Mouse (Mus musculus) testis, postnatal 10 days (tissue): ENCODE measurements around the gene Mlh3.

Source experiments
- DNase-seq: peaks from one replicate; pipeline ENCODE4 v3.0.0; 2021; ENCODE audit warnings: low spot score

The Mlh3 gene

DNA sequence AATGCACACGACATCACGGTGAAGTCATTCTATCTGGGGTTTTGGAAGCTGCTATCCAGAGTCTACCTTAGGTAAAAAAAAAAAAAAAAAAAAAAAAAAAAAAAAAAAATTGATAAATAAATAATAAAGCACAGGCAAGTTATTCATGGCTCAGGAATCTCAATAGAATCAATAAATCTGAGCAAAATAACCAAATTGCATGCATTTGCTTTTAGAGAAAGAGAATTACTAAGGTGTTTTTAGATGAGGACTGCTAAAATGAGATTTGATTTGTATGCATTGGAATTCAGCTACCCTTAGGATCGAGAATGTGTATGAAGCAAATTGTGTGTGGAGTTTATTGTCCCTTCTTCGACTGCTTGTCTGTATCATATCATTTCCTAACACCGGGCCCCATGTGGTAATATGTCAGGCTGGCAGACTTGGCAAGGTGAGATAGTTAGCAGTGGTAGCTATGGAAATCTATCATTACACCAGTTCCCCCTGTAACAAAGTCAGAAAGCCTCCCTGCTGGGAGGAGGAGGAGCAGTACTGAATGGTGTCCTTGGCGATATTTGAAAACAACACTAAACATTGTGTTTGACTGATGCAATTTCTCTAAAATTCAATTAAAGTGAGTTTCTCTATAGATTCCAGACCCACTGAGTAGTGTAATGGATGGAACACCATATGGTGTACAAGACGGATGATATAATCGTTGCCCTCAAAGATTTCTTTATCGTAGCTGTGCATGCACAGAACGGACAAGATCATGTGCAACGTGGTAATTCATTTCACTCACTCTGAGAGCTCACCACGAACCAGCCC, 10.6 kb upstream of the Mlh3 start:
- no peak for DNase-seq

GRCm38 (mm10) chr12:85280105-85280844, 9.9 kb upstream of the Mlh3 start:
- DNase-seq, result peak; percentile 97

DNA sequence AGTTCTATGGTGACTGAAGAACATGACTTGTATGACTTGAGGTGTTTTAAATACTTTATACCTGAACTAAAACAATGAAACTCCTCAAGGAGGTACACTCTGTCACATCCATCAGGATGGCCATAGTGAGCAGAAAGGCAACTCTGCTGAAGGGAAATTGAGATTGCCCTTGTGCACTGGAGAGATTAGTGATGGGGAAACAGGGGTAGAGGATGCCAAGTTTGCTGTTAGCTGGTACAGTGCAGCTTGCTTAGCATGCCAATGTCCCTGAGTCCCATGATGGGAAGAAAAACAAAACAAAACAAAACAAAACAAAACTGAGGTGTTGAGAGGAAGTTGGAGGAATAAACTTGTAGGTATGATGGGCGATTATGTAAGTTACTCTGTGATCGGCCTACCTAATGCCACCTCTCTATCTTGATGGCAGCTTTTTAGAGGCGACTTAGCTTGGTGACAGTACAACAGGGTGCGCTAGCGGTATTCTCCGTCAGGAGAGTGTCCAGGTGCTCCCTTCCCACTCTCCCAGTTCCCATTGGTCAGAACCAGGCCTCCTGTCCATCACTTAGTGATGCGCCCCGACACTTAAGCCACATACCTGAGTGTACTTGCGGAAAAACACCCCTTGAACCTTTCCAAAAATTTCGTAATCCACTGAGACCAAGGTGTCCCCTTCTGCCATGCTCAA, 9.1 kb upstream of the Mlh3 start:
- DNase-seq, result no peak

GRCm38 (mm10) chr12:85278919-85279318, 8.5 kb upstream of the Mlh3 start:
- DNase-seq, result no peak

DNA sequence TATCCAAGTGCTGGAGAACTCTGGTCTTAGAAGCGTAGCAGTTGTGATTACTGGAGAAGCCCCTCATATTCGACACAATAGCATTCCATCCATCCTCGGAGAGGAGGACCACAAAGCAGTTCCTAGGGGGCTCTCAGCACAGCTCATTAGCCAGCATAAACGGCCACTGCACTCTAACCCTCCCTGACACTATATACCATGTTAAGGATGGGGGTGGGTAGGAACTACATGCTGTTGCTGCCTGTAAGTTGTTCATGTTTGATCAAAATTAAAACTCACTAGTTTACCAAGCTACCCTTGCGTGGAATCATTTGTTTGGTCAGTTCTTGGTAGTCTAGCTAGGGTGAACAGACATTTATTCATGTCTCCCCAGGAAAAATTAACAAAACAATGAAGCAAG, 5.9 kb upstream of the Mlh3 start:
- DNase-seq, result no peak

DNA sequence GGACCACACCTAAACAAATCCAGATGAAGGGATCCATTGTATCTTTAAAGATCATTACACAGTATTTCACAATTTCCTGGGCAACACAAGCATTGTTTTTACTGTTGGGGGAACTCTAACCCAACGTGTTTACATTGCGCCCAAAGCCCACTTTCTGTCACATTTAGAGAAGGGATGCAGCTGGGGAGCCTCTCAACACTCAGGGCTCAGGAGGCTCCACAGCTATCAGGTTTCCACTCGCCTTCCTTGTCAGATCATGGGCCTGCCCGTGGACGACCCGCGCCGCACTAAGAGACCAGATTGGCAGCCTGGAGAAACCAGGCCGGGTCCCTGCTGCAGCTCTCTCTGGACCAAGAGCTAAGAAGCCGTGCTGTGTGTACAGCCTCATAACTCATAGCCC, 3.1 kb upstream of the Mlh3 start:
- no peak for DNase-seq

- DNase-seq, result no peak
These were observed 1.4 kb upstream of the Mlh3 start for GRCm38 (mm10) chr12:85271843-85272206.

- DNase-seq, result no peak
These were observed 888 bp upstream of the Mlh3 start for GRCm38 (mm10) chr12:85271132-85271842.

- DNase-seq, result no peak
These were observed 578 bp downstream of the Mlh3 start for GRCm38 (mm10) chr12:85269821-85270220.

DNA sequence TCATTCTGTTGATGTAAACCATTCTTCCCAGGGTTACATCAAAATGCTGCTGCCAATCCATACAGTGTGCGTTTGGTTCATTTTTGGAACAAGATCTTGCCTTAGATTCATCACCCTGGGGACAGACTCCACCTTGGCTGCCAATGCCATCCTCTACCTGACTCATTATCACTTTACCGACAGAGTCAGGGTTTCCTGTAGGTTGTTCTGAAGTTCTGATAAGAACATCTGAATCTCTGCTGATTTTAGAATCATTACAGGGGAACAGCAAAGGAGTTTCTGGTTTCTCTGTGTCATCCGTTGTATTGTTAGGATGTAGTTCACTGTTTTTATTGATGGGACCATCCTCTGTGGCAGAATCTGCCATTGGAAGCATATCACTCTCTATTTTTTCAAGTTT, 4.2 kb downstream of the Mlh3 start:
- no peak for DNase-seq

DNA sequence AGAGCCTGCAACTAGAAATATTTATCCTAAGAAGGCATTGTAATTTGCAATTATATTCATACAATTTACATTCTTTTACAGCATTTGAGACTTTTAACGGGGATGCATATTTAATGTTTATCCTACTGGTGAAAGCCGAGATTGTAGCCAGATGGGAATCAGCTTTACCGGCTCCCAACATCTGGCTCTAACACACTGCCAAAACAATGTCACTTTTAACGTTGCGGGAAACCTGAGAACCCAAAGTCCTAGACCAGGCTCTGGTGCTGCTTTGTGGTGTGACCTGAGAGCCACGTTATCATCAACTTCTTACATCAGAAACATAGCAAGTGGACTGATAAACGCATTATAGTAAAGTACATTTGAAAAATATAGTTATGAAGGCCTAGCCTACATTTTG, 5.5 kb downstream of the Mlh3 start:
- no peak for DNase-seq

GRCm38 (mm10) chr12:85264531-85264930, 5.9 kb downstream of the Mlh3 start:
- no peak for DNase-seq

- no peak for DNase-seq
These were observed 7.2 kb downstream of the Mlh3 start for GRCm38 (mm10) chr12:85263190-85263589.

- DNase-seq, result no peak
These were observed 7.9 kb downstream of the Mlh3 start for GRCm38 (mm10) chr12:85262489-85262888.

- DNase-seq, result no peak
These were observed 13.3 kb downstream of the Mlh3 start for GRCm38 (mm10) chr12:85257008-85257639.

DNA sequence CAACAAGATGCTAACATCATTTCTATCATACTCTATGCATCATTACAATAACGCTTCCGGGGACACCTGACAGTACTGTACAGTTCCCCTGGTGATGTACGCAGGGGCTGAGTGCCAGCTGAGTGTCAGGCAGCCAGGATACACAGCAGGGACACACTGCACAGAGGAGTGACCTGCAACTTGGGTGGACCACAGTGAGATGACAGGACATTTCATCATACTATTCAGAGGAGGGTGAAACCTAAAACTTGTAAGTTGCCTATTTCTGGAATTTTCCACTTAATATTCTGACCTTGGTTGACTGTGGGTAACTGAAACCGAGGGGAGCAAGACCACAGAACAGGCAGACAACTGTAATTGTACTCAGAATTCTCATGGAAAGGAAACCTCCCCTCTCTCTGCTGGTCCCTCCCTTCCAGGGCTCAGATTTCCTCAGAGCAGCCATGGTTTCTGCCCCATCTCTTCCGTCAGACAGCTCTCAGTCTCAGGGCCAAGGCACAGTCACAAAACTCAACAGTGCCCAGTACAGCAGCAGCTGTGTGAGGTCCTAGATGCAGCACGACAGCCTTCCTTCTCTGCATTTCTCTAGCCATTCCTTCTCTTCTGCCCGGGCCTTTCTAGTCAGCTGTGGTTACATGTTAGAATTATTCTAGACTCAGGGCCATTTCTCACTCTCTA, 14.2 kb downstream of the Mlh3 start:
- DNase-seq, result no peak

DNA sequence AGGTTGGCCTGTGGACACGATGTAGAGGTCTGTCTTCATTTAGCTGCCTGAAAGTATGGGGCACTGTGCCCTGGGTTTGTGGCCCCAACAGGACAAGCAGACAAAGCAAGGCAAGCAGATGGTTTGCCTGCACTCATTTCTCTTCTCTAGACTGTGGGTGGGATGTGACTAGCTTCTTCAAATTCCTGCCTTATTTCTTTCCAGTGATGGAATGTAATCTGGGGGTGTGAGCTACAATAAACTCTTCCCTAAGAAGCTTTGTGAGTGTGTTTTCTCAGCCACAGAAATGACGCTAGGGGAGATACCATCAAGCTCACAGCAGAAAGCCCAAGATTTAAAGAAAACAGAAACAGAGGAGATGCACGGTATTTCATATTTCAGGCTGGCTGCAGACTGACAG, 18.3 kb downstream of the Mlh3 start:
- DNase-seq, result no peak

DNA sequence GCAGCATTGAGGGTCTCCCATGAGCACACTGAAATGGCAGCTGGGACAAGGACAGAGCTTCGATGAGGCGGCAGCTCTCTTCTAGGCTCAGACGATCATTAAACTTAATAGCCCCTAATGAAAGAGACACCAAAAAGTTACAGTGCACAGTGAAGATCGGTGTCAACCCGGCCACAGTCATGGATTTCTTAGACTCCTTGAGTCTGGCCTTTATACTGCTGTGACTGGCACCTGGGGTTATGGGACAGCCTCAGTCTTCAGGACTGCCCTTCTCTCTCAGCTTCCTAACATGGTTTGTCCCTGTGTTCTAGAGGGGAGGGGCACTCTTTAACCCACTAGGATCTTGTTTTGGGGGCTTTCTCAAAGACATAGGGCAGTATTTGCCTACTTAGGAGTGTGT, 32.8 kb downstream of the Mlh3 start:
- no peak for DNase-seq

DNA sequence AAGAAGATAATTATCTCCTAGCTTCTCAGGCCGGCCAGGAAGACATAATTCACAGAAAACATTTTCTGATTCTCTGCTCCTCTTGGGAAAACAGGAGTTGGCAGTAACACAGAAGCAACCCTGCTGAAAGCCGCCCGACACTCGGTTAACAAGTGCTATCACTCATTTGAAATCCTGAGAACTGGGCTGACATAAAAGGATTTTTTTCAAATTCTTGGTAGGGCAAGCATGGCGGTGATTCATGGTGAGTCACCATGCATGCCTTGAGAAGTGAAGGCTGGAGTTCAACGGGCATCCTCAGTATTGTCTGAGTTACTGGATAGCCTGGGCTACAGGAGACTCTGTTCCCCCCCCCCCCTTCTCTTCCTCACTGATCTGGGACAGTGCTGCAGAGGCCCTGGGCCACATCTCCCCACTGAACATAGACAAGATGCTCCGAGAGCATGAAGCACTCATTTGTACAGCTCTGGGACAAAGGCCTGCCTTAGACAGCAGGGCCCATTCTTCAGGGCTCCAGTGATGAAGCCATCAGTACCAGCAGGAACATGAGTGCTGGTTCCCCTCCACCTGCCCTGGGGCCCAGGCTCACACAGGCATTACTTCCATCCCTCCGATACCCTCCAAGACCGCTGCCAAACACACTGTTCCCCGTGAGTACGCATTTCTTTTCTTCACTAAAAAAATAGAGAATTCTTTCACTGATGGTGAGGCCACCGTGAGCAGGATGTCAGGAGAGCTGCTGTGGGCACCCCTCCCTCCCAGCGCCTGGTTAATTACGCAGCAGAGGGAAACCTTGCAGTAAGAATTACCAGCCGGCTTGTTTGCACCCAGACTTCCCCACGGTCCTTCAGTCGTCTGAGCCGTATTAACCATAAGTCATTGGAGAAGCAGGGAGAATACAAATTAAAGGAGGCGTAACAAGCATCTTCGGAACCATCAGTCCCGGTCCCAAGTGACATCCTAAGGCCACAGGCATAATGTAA, 36.7 kb downstream of the Mlh3 start:
- no peak for DNase-seq
